Mouse (Mus musculus) small intestine, adult 2 months (tissue): ENCODE data around the gene Shc4.

Experiments
- CTCF ChIP-seq: fragments of 200-500 bp; IDR thresholded peaks from 2 replicates; pipeline ENCODE4 v1.5.1; 2012; ENCODE audit warnings: low read depth, mild to moderate bottlenecking, control low read depth, inconsistent platforms, low read length, moderate library complexity, mixed read lengths; ENCODE audit not compliant: insufficient replicate concordance, insufficient read length; ENCODE audit errors: extremely low read depth
- POLR2A ChIP-seq: fragments of 200-500 bp; IDR thresholded peaks from 2 replicates; pipeline ENCODE4 v1.6.1; 2012; ENCODE audit warnings: low read depth, mild to moderate bottlenecking, control low read depth, inconsistent platforms, low read length, moderate library complexity

- no peak for TF ChIP-seq POLR2A
- TF ChIP-seq CTCF: no peak
Observed at GRCm38 (mm10) chr2:125670846-125671245, 53.1 kb downstream of the Shc4 start.
